8 mouse cellular contexts compared by ENCODE assay signal in genomic region chr13:90924072-90924471, GRCm38 (mm10). TPM values are rescaled to one million over a fixed set of nuclear protein-coding genes. Genes with fewer than 3 reads are reported as not detected.
DNase-seq lines count a peak whose midpoint lies in the region; ATAC-seq lines count a peak whose summit lies in the region.

No protein-coding gene starts in this region.

- ATAC-seq in heart, embryonic 13.5 days (ENCODE audit: extremely low read depth, insufficient number of reproducible peaks, low FRiP score, low TSS enrichment): no peak
- ATAC-seq in hindbrain, embryonic 12.5 days (ENCODE audit: low FRiP score): no peak
- no peak for ATAC-seq in midbrain, embryonic 11.5 days (ENCODE audit: low FRiP score)

- peak overlapping the region; percentile 94 for H3K4me3 ChIP-seq in heart, embryonic 13.5 days
- H3K4me3 ChIP-seq in hindbrain, embryonic 12.5 days: peak overlapping the region; percentile 84
- peak overlapping the region; percentile 89 for H3K4me3 ChIP-seq in midbrain, embryonic 11.5 days (ENCODE audit: low read depth, low read length)

- no peaks in the 10 kb centered on the region for H3K27me3 ChIP-seq in heart, embryonic 13.5 days (replicated peaks)
- H3K27me3 ChIP-seq in hindbrain, embryonic 12.5 days: no peaks in the 10 kb centered on the region
- no peaks in the 10 kb centered on the region for H3K27me3 ChIP-seq in midbrain, embryonic 11.5 days (ENCODE audit: control insufficient read depth, insufficient read depth, low read length)

- intact Hi-C loops in heart, postnatal 36 days (cut with DNase I): loop anchor here (5.0 kb wide), 1 partner anchor 298 kb away; the partner anchor contains the start of gene Atg10

- peak overlapping the region; percentile 81; the same call in 1 of the 2 replicates for H3K27ac ChIP-seq in heart, embryonic 13.5 days (replicated peaks)
- H3K27ac ChIP-seq in hindbrain, embryonic 12.5 days: no peak overlapping the region
- no peak overlapping the region for H3K27ac ChIP-seq in midbrain, embryonic 11.5 days (ENCODE audit: low read depth, low read length)

- H3K36me3 ChIP-seq in heart, embryonic 13.5 days: peaks cover 48% of the 10 kb centered on the region
- H3K36me3 ChIP-seq in hindbrain, embryonic 12.5 days: peaks cover 39% of the 10 kb centered on the region
- H3K36me3 ChIP-seq in midbrain, embryonic 11.5 days (ENCODE audit: control insufficient read depth, insufficient read depth, low read length): peaks cover 11% of the 10 kb centered on the region; the same call in 1 of the 2 replicates

- H3K9me3 ChIP-seq in heart, embryonic 13.5 days: no peaks in the 10 kb centered on the region
- H3K9me3 ChIP-seq in hindbrain, embryonic 12.5 days (replicated peaks): no peaks in the 10 kb centered on the region
- no peaks in the 10 kb centered on the region for H3K9me3 ChIP-seq in midbrain, embryonic 11.5 days (ENCODE audit: control insufficient read depth, low read length)

- H3K9ac ChIP-seq in heart, embryonic 13.5 days: peak overlapping the region; percentile 99
- peak overlapping the region; percentile 95 for H3K9ac ChIP-seq in hindbrain, embryonic 12.5 days
- H3K9ac ChIP-seq in midbrain, embryonic 11.5 days (ENCODE audit: low read length): peak overlapping the region; percentile 89; the same call in 1 of the 2 replicates

- H3K4me2 ChIP-seq in heart, embryonic 13.5 days: peak overlapping the region; percentile 73
- H3K4me2 ChIP-seq in hindbrain, embryonic 12.5 days (replicated peaks): peak overlapping the region; percentile 59
- H3K4me2 ChIP-seq in midbrain, embryonic 11.5 days: peak overlapping the region; percentile 70

- 43% methylated on average over 9 of the region's 9 CpGs for WGBS in heart, embryonic 13.5 days
- 56% methylated on average over 9 of the region's 9 CpGs for WGBS in hindbrain, embryonic 12.5 days
- 56% methylated on average over 9 of the region's 9 CpGs for WGBS in midbrain, embryonic 11.5 days

- no peak for DNase-seq in heart, postnatal 36 days
- DNase-seq in NIH3T3 (ENCODE audit: low read depth): peak; percentile 10
- DNase-seq in midbrain, embryonic 11.5 days (ENCODE audit: low spot score, missing footprints): peak; percentile 77
- DNase-seq in thymus, postnatal 14 days: no peak
- no peak for DNase-seq in frontal cortex, adult 2 months (ENCODE audit: extremely low spot score in 1 of 2, low spot score in 1 of 2)
- no peak for DNase-seq in embryo, embryonic 10.5 days (ENCODE audit: low spot score)

- H3K4me1 ChIP-seq in heart, embryonic 13.5 days: peaks cover 7% of the 10 kb centered on the region
- peaks cover 5% of the 10 kb centered on the region for H3K4me1 ChIP-seq in hindbrain, embryonic 12.5 days
- peaks cover 6% of the 10 kb centered on the region; the same call in 1 of the 2 replicates for H3K4me1 ChIP-seq in midbrain, embryonic 11.5 days (ENCODE audit: control insufficient read depth, insufficient read depth, low read length)

RNA-seq across cellular contexts. Expression of gene Rps23, which starts 1.3 kb away (rescaled TPM):
- 126 and 142 TPM in 2 replicates for polyA plus RNA-seq in heart, embryonic 13.5 days (2015; fragmentation: Nextera tagmentation; extraction: Ambion mirVana)
- 100 to 1,000 TPM; 179 to 188 TPM for total RNA-seq in heart, postnatal 36 days (2021)
- polyA plus RNA-seq in hindbrain, embryonic 12.5 days (2016; fragmentation: Nextera tagmentation; extraction: Ambion mirVana): 178 and 201 TPM in 2 replicates
- 229 and 231 TPM in 2 replicates for polyA plus RNA-seq in midbrain, embryonic 11.5 days (2014; fragmentation: Nextera tagmentation; extraction: Ambion mirVana)
- 646 and 659 TPM in 2 replicates for polyA plus RNA-seq in frontal cortex, adult 2 months (2012; rRNA removed)

RNA-seq across cellular contexts. Expression of gene Atp6ap1l, which starts 18.9 kb away (rescaled TPM):
- 0.76 and 0.92 TPM in 2 replicates for polyA plus RNA-seq in heart, embryonic 13.5 days (2015; fragmentation: Nextera tagmentation; extraction: Ambion mirVana)
- under 1 TPM; 0.49 to 0.78 TPM for total RNA-seq in heart, postnatal 36 days (2021)
- 0.36 and 0.45 TPM in 2 replicates for polyA plus RNA-seq in hindbrain, embryonic 12.5 days (2016; fragmentation: Nextera tagmentation; extraction: Ambion mirVana)
- polyA plus RNA-seq in midbrain, embryonic 11.5 days (2014; fragmentation: Nextera tagmentation; extraction: Ambion mirVana): 0.18 and 0.30 TPM in 2 replicates
- polyA plus RNA-seq in frontal cortex, adult 2 months (2012; rRNA removed): 42.7 and 48.7 TPM in 2 replicates

Comparison
In these comparisons a context has a peak if more than half of its experiments do, and no peak if none do; other contexts are left out.
1. DNase-seq: peak in NIH3T3 (single experiment) and midbrain, embryonic 11.5 days (single experiment); none in heart, postnatal 36 days (0 of 2), thymus, postnatal 14 days (single experiment), frontal cortex, adult 2 months (0 of 2) and embryo, embryonic 10.5 days (single experiment).
2. RNA of gene Atp6ap1l, which starts 18.9 kb away (polyA plus RNA-seq): 42.7 to 48.7 TPM in frontal cortex, adult 2 months; 0.76 to 0.92 TPM in heart, embryonic 13.5 days, 0.36 to 0.45 TPM in hindbrain, embryonic 12.5 days and 0.18 to 0.30 TPM in midbrain, embryonic 11.5 days; every median in the first group is over 10 times any median in the second.
3. Peak in every context shown above with its lines, with median percentiles within 50 percentile points of each other: H3K4me2 ChIP-seq, H3K4me3 ChIP-seq and H3K9ac ChIP-seq.